Comparison of ENCODE assay signal across 21 mouse cellular contexts in genomic region chr3:101418740-101419652, GRCm38 (mm10). TPM values are rescaled to one million over a fixed set of nuclear protein-coding genes. Genes with fewer than 3 reads are reported as not detected.
A peak's percentile ranks its signal among the peaks of the same experiment; 100 is the strongest.
DNase-seq lines count a peak whose midpoint lies in the region; ATAC-seq and TF ChIP-seq lines count a peak whose summit lies in the region.
"Had no signal": no experiment of that assay in that cellular context is flagged by ENCODE, and none has a peak within 500 bp of the region (broad histone marks: within the 10 kb centered on the region; RNA-seq: fewer than 3 reads in every experiment).

No protein-coding gene starts in this region.

- intact Hi-C loops in left cerebral cortex, adult 2 months (cut with DNase I): no loop called here
- intact Hi-C loops in gastrocnemius, postnatal 36 days (cut with DNase I): no loop called here

- H3K4me1 ChIP-seq in hindbrain, embryonic 16.5 days (ENCODE audit: control insufficient read depth, insufficient read depth, low read depth, low read length): peaks cover 3% of the 10 kb centered on the region; the same call in 1 of the 2 replicates
- H3K4me1 ChIP-seq in hindbrain, embryonic 13.5 days (replicated peaks): peaks cover 37% of the 10 kb centered on the region
- peaks cover 12% of the 10 kb centered on the region for H3K4me1 ChIP-seq in liver, embryonic 16.5 days (ENCODE audit: control insufficient read depth, low read depth, low read length)

- H3K36me3 ChIP-seq in hindbrain, embryonic 16.5 days (ENCODE audit: control insufficient read depth, insufficient read depth, low read length): no peaks in the 10 kb centered on the region
- H3K36me3 ChIP-seq in hindbrain, embryonic 13.5 days: no peaks in the 10 kb centered on the region
- H3K36me3 ChIP-seq in liver, embryonic 16.5 days (ENCODE audit: control insufficient read depth, insufficient read depth): no peaks in the 10 kb centered on the region
- H3K36me3 ChIP-seq: forebrain, embryonic 10.5 days; heart, embryonic 13.5 days; midbrain, embryonic 15.5 days had no signal

- H3K4me3 ChIP-seq in hindbrain, embryonic 16.5 days (ENCODE audit: low read length): no peak overlapping the region
- no peak overlapping the region for H3K4me3 ChIP-seq in hindbrain, embryonic 13.5 days
- H3K4me3 ChIP-seq in liver, embryonic 16.5 days (ENCODE audit: low read depth, low read length): no peak overlapping the region
- no peak overlapping the region for H3K4me3 ChIP-seq in left cerebral cortex, adult 2 months
- H3K4me3 ChIP-seq: embryonic facial prominence, embryonic 13.5 days; forebrain, embryonic 10.5 days; heart, embryonic 13.5 days; midbrain, embryonic 15.5 days had no signal

- WGBS in hindbrain, embryonic 16.5 days: 82% methylated on average over 18 of the region's 18 CpGs
- WGBS in hindbrain, embryonic 13.5 days: 74% methylated on average over 18 of the region's 18 CpGs
- WGBS in liver, embryonic 16.5 days (ENCODE audit: insufficient replicate concordance): 25% methylated on average over 18 of the region's 18 CpGs

- no peaks in the 10 kb centered on the region for H3K27me3 ChIP-seq in hindbrain, embryonic 16.5 days (replicated peaks; ENCODE audit: control insufficient read depth, insufficient read depth, low read length)
- H3K27me3 ChIP-seq in hindbrain, embryonic 13.5 days: no peaks in the 10 kb centered on the region
- H3K27me3 ChIP-seq in liver, embryonic 16.5 days (ENCODE audit: control insufficient read depth, insufficient read depth, low read depth, low read length): no peaks in the 10 kb centered on the region
- H3K27me3 ChIP-seq: embryonic facial prominence, embryonic 13.5 days; heart, embryonic 13.5 days; midbrain, embryonic 15.5 days had no signal

- no peak overlapping the region for H3K27ac ChIP-seq in hindbrain, embryonic 16.5 days (ENCODE audit: low read depth, low read length)
- H3K27ac ChIP-seq in hindbrain, embryonic 13.5 days: no peak overlapping the region
- H3K27ac ChIP-seq in liver, embryonic 16.5 days (ENCODE audit: low read length): no peak overlapping the region
- H3K27ac ChIP-seq in left cerebral cortex, adult 2 months: no peak overlapping the region
- H3K27ac ChIP-seq: embryonic facial prominence, embryonic 13.5 days; forebrain, embryonic 10.5 days; heart, embryonic 13.5 days; macrophage; midbrain, embryonic 15.5 days had no signal

- no peaks in the 10 kb centered on the region for H3K9me3 ChIP-seq in hindbrain, embryonic 16.5 days (ENCODE audit: control insufficient read depth, low read length)
- H3K9me3 ChIP-seq in hindbrain, embryonic 13.5 days: no peaks in the 10 kb centered on the region
- no peaks in the 10 kb centered on the region for H3K9me3 ChIP-seq in liver, embryonic 16.5 days (replicated peaks; ENCODE audit: control insufficient read depth, low read length)
- H3K9me3 ChIP-seq: embryonic facial prominence, embryonic 13.5 days; forebrain, embryonic 10.5 days; heart, embryonic 13.5 days; midbrain, embryonic 15.5 days had no signal

- H3K4me2 ChIP-seq in hindbrain, embryonic 16.5 days (ENCODE audit: low read length): no peak overlapping the region
- H3K4me2 ChIP-seq in hindbrain, embryonic 13.5 days: no peak overlapping the region
- H3K4me2 ChIP-seq in liver, embryonic 16.5 days (ENCODE audit: low read depth, low read length): peak overlapping the region; percentile 33
- H3K4me2 ChIP-seq: embryonic facial prominence, embryonic 13.5 days; heart, embryonic 13.5 days; midbrain, embryonic 15.5 days had no signal

- ATAC-seq in hindbrain, embryonic 16.5 days: 0 out of 2 replicates have a peak, but pooled peaks have one; percentile 15
- no peak for ATAC-seq in hindbrain, embryonic 13.5 days (ENCODE audit: low FRiP score)
- ATAC-seq in granulocyte monocyte progenitor cell, adult 5-6 weeks (replicated peaks; ENCODE audit: poor library complexity, severe bottlenecking): peak; percentile 77
- ATAC-seq in liver, embryonic 16.5 days (ENCODE audit: low read depth): peak; percentile 45
- ATAC-seq: CD4-positive, CD25-positive, alpha-beta regulatory T cell, adult 4 months; midbrain, embryonic 15.5 days had no signal

- no peak overlapping the region for H3K9ac ChIP-seq in hindbrain, embryonic 16.5 days (ENCODE audit: low read depth, low read length)
- H3K9ac ChIP-seq in hindbrain, embryonic 13.5 days: no peak overlapping the region
- H3K9ac ChIP-seq in liver, embryonic 16.5 days (ENCODE audit: low read depth, low read length): no peak overlapping the region
- H3K9ac ChIP-seq: embryonic facial prominence, embryonic 13.5 days; heart, embryonic 13.5 days; midbrain, embryonic 15.5 days had no signal

- TF ChIP-seq CTCF in left cerebral cortex, adult 2 months (IDR thresholded peaks at IDR 0.05): no peak

- peak; percentile 33 for DNase-seq in c-Kit-positive CD71-negative TER-119-negative erythroid progenitor cells, embryonic 14.5 days (ENCODE audit: low read depth)
- no peak for DNase-seq in frontal cortex, postnatal 10 days (ENCODE audit: low spot score in 2 of 2)
- no peak for DNase-seq in left cerebral cortex, adult 2 months (ENCODE audit: extremely low spot score in 1 of 2, low spot score in 2 of 2)
- DNase-seq in gastrocnemius, postnatal 36 days: no peak
- DNase-seq: cerebellum, adult 8-10 months; gastrocnemius, postnatal 14 days; kidney, adult 2 months; lung, adult 2 months; right cerebral cortex, adult 18-20 months; thymus, postnatal 4 days had no signal

RNA-seq across cellular contexts. Expression of gene Igsf3, which starts 42.1 kb away (rescaled TPM):
- polyA plus RNA-seq in hindbrain, embryonic 16.5 days (2015; fragmentation: Nextera tagmentation; extraction: Ambion mirVana): 79.0 and 82.0 TPM in 2 replicates
- polyA plus RNA-seq in hindbrain, embryonic 13.5 days (2015; fragmentation: Nextera tagmentation; extraction: Ambion mirVana): 81.4 and 87.9 TPM in 2 replicates
- total RNA-seq in granulocyte monocyte progenitor cell, adult 5-6 weeks (2014; fragmentation: Nextera tagmentation): 0.13 TPM in 2 replicates
- under 0.01 and 0.04 TPM in 2 replicates for total RNA-seq in granulocyte monocyte progenitor cell, adult 5-6 weeks (2017)
- polyA plus RNA-seq in liver, embryonic 16.5 days (2015; fragmentation: Nextera tagmentation; extraction: Ambion mirVana): 3.8 and 4.3 TPM in 2 replicates
- 10 to 100 TPM; 22.0 to 23.7 TPM for total RNA-seq in left cerebral cortex, adult 2 months (2021)
- 1 to 10 TPM; 3.9 to 4.1 TPM for total RNA-seq in gastrocnemius, postnatal 36 days (2021)
- total RNA-seq: MEL had no signal

Comparison
In these comparisons a context has a peak if more than half of its experiments do, and no peak if none do; other contexts are left out.
1. RNA of gene Igsf3, which starts 42.1 kb away (total RNA-seq): 22.0 to 23.7 TPM in left cerebral cortex, adult 2 months; 3.9 to 4.1 TPM in gastrocnemius, postnatal 36 days and under 0.01 to 0.13 TPM in granulocyte monocyte progenitor cell, adult 5-6 weeks; every median in the first group is over 4 times any median in the second.